Mouse (Mus musculus): Measurements from ENCODE around the gene Cenpn. TPM values are rescaled to one million over a fixed set of nuclear protein-coding genes. Genes with fewer than 3 reads are reported as not detected.

Cenpn gene
- 24.5 and 24.7 TPM in 2 replicates for polyA plus RNA-seq (2016; fragmentation: Nextera tagmentation; extraction: Ambion mirVana)

DNA sequence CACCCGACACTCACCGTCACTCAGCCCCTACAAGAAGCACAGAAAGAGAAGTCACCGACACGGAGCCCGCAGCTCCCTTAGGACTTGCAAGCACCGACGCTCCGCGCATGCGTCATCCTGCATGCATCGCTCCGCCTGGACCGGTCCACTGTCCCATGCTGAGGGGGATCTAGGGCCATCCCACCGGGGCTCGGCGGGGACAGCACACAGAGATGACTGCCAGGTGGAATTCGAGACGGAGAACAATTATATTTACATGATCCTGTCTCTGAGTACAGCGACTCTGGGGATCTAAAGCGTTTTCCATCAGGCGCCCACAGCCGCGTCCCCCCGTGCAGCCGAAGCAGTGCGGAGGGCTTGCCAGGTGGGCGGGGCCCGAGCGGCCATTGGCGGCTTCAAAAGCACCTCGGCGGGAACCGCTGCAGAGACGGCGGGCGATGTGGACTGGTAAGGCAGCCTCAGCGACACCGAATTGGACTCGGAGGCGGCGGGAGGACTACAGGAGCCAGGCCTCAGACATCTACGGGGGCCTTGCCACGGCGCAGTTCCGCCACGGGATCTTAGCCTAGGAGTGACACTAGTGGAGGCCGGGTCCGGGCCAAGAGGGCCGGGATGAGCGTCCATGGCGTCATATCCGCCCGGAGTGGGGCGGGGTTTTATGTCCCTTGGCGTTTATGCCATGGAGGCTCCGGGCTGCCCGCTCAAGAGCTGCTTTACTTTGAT is at the start of gene Cenpn, which contains the start of gene Cmc2:
Gene Cenpn (plus strand): TSS at position 394 of the 723 bp plus-strand sequence.
Gene Cmc2 (minus strand): TSS at position 119 of the 723 bp plus-strand sequence.
- under 1% methylated on average over 57 of the region's 57 CpGs for WGBS
- peaks cover 6% of the 10 kb centered on the region; the same call in 1 of the 2 replicates for H3K36me3 ChIP-seq
- no peaks in the 10 kb centered on the region for H3K9me3 ChIP-seq
- peaks cover 10% of the 10 kb centered on the region for H3K4me1 ChIP-seq
- peak; percentile 97 for ATAC-seq (ENCODE audit: low FRiP score, low read depth)
- peak within 1 kb of the TSS; percentile 71 for H3K4me3 ChIP-seq
- H3K4me2 ChIP-seq (replicated peaks), result peak within 1 kb of the TSS; percentile 79
- H3K9ac ChIP-seq, result peak within 1 kb of the TSS; percentile 55
- H3K27me3 ChIP-seq (replicated peaks), result no peaks in the 10 kb centered on the region
- no peak within 1 kb of the TSS for H3K27ac ChIP-seq

DNA sequence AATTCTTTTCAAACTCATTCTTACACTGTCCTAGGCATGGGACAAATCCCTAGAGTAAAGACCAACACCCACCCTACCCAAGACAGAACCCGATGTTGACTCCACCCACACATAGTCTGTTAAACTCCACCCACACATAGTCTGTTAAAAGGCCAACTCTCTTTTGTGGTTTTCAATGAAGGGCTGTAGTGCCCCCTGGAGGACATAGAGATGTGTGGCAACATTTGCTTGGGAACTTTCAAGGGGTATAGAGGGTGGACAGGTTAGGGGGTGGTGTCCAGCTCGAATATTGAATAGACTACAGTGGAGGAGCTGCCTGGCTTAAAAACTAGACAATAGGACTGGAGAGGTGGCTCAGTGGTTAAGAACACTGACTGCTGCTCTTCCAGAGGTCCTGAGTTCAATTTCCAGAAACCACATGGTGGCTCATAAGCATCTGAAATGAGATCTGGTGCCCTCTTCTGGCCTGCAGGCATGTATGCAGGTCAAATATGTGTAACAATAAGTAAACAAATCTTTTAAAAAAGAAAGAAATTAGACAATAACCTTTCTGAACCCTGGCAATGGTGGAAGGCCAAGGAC is 48.7 kb upstream of the Cenpn start:
- H3K4me1 ChIP-seq, result no peaks in the 10 kb centered on the region
- H3K36me3 ChIP-seq, result no peaks in the 10 kb centered on the region
- H3K9ac ChIP-seq, result no peak overlapping the region
- no peak overlapping the region for H3K27ac ChIP-seq
- no peak for ATAC-seq (ENCODE audit: low FRiP score, low read depth)
- 83% methylated on average over 2 of the region's 2 CpGs for WGBS
- H3K27me3 ChIP-seq (replicated peaks), result no peaks in the 10 kb centered on the region
- H3K4me3 ChIP-seq, result no peak overlapping the region
- no peak overlapping the region for H3K4me2 ChIP-seq (replicated peaks)
- no peaks in the 10 kb centered on the region for H3K9me3 ChIP-seq

DNA sequence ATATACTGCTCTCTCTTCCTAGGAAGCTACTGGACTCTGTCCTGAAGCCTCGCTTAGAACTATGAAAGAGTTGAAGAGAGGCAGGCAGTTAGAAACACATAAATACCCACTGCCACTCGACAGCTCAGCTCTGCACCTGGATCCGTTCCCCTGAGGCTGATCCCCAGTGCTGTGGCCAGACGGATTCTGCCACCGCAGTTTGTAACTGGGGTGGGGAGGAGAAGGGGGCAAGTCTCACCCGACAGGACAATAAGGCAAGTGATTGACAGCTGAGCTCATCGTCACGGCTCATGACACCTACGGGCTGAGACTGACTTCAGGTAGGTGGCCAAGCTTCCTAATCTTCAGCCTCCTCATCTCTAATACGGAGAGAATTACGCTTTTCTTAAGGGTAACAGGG is 47.9 kb upstream of the Cenpn start:
- Histone ChIP-seq H3K27ac (no peak overlapping the region), H3K36me3 (no peaks in the 10 kb centered on the region), H3K4me2 (replicated peaks) (no peak overlapping the region), H3K9ac (no peak overlapping the region), H3K4me3 (no peak overlapping the region), H3K27me3 (replicated peaks) (no peaks in the 10 kb centered on the region), H3K9me3 (no peaks in the 10 kb centered on the region), H3K4me1 (no peaks in the 10 kb centered on the region)
- 74% methylated on average over 11 of the region's 11 CpGs for WGBS
- ATAC-seq (ENCODE audit: low FRiP score, low read depth), result no peak

DNA sequence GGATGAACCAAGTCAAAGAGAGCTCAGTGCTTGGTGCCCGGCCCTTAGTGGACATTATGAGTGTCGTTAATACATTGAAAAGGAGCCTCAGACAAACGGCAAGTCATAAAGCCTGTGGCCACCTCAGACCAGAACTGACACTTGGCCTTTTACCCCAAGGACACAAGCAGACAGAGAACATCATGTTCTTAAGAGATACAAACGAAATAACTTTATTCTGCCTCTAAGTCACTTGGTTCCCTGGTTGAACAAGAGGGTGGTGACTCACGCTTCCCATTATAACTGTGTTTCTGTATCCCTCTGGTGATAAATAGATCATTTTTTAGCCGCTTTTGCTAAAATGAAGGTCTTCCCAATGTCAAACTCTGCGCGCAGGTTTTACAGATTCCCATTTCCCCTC is 47.5 kb upstream of the Cenpn start:
- H3K36me3 ChIP-seq, result no peaks in the 10 kb centered on the region
- H3K4me2 ChIP-seq (replicated peaks), result no peak overlapping the region
- H3K9me3 ChIP-seq, result no peaks in the 10 kb centered on the region
- no peak overlapping the region for H3K9ac ChIP-seq
- whole genome bisulfite sequencing, result 73% methylated on average over 8 of the region's 8 CpGs
- no peak overlapping the region for H3K4me3 ChIP-seq
- no peak overlapping the region for H3K27ac ChIP-seq
- H3K27me3 ChIP-seq (replicated peaks), result no peaks in the 10 kb centered on the region
- no peaks in the 10 kb centered on the region for H3K4me1 ChIP-seq
- ATAC-seq (ENCODE audit: low FRiP score, low read depth), result no peak

DNA sequence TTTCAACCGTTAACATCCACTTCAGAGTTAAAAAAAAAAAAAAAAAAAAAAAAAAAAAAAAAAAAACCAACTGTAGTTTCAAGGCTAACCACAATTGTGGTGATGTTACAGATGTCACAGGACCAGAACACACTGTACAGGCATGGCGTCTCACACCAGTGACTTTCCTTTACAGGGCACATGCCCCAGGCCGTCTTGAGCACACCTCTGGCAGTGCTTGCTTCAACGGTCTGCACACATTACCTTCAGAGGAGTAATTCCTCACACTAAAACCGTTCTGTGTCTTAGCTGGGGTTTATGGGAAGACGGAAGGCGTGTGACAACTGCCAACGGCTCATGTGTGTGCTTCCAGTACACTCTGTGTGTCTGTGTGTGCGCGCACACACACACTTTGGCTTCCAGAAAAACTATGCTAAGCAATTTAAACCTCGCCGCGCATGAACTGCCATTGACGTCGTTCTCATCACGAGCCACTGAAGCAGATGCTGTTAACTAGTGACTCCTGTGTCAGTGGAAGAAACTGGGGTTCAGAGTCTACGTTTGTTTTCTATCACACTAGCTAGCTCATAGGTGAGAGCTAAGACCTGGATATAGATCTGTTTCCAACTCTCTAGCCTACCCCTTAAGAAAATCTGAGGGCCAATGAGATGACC is 45.6 kb upstream of the Cenpn start:
- H3K4me2 ChIP-seq (replicated peaks), result no peak overlapping the region
- no peaks in the 10 kb centered on the region for H3K27me3 ChIP-seq (replicated peaks)
- no peak overlapping the region for H3K27ac ChIP-seq
- H3K9me3 ChIP-seq, result no peaks in the 10 kb centered on the region
- H3K9ac ChIP-seq, result no peak overlapping the region
- H3K4me1 ChIP-seq, result no peaks in the 10 kb centered on the region
- H3K36me3 ChIP-seq, result no peaks in the 10 kb centered on the region
- WGBS, result 87% methylated on average over 17 of the region's 17 CpGs
- no peak overlapping the region for H3K4me3 ChIP-seq
- ATAC-seq (ENCODE audit: low FRiP score, low read depth), result no peak

DNA sequence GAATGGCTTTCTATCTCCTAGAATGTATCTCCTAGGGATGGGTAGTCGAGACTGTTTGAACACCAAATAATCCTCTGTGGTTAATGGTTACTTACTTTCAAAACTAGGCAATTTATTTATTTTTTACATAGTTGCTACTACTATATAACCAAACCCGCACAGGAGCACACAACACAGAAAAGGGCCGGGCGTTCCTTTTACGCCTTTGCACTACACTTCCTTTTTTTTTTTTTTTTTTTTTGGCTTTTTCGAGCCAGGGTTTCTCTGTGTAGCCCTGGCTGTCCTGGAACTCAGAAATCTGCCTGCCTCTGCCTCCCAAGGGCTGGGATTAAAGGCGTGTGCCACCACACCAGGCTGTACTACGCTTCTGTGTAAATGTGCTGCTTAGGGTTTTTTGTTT is 40.1 kb upstream of the Cenpn start:
- Histone ChIP-seq H3K27me3 (replicated peaks) (no peaks in the 10 kb centered on the region), H3K4me2 (replicated peaks) (no peak overlapping the region), H3K4me3 (no peak overlapping the region), H3K9ac (no peak overlapping the region), H3K4me1 (no peaks in the 10 kb centered on the region), H3K27ac (no peak overlapping the region), H3K9me3 (peaks cover 11% of the 10 kb centered on the region; the same call in 1 of the 2 replicates), H3K36me3 (peaks cover 2% of the 10 kb centered on the region; the same call in 1 of the 2 replicates)
- no peak for ATAC-seq (ENCODE audit: low FRiP score, low read depth)
- WGBS, result 95% methylated on average over 8 of the region's 8 CpGs

DNA sequence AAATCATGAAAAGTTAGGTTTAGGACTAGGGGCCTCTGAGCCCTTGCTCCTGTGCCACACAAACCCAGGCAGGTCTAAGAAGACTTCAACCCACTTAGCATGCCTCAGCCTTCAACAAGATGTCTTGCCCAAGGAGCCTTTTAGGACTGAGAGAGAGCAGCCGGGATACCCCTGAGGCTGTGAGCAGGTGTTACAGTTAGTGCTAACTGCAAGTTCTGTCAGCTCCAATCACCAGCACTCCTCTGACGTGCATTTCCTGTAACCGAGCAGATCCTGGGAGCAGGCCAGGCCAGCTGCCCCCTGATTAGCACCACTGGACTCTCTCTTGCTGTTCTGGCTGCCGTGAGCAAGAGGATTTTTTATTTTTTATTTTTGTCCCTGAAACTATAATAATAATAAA is 33.7 kb upstream of the Cenpn start:
- Histone ChIP-seq H3K9me3 (peaks cover 11% of the 10 kb centered on the region; the same call in 1 of the 2 replicates), H3K9ac (no peak overlapping the region), H3K4me1 (no peaks in the 10 kb centered on the region), H3K36me3 (peaks cover 26% of the 10 kb centered on the region), H3K4me2 (replicated peaks) (no peak overlapping the region), H3K27me3 (replicated peaks) (no peaks in the 10 kb centered on the region), H3K4me3 (no peak overlapping the region), H3K27ac (no peak overlapping the region)
- 86% methylated on average over 4 of the region's 4 CpGs for WGBS
- ATAC-seq (ENCODE audit: low FRiP score, low read depth), result no peak

DNA sequence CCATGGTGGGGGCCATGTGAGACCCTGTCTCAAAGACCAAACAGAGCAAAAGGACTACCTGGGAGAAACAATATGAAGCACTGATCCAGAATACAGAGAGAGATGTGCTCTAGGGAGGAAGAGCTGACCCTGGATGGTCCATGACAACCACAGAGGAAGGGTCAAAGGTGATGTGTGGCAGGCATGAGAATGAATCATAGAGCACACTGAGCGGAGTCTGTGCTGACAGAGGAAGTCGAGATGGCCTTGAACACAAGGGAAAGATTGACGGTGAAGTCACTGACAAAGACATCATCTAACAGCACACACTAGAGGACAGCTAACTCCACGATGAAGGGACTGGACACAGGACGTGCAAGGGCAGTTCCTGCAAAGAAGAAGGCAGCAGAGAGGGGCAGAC is 30.1 kb upstream of the Cenpn start:
- Histone ChIP-seq H3K36me3 (peaks cover 32% of the 10 kb centered on the region), H3K9me3 (no peaks in the 10 kb centered on the region), H3K4me1 (no peaks in the 10 kb centered on the region), H3K9ac (no peak overlapping the region), H3K27me3 (replicated peaks) (no peaks in the 10 kb centered on the region), H3K27ac (no peak overlapping the region), H3K4me2 (replicated peaks) (no peak overlapping the region), H3K4me3 (no peak overlapping the region)
- ATAC-seq (ENCODE audit: low FRiP score, low read depth), result no peak
- WGBS, result 86% methylated on average over 5 of the region's 5 CpGs

DNA sequence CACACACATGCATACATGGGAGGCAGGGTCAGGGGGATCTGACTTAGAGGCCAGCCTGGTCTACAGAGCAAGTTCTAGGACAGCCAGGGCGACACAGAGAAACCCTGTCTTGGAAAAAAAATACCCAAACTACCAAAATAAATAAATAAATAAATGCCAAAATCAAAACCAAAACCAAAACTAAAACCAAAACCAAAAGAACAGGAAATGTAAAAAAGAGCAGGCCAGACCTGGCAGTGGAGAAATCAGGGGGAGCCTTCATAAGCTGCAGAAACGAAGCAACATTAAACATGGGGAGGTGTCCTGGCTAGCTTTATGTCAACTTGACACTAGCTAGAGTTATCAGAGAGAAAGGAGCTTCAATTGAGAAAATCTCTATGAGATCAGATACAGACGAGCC is 29.4 kb upstream of the Cenpn start:
- 91% methylated on average over 3 of the region's 3 CpGs for WGBS
- Histone ChIP-seq H3K27me3 (replicated peaks) (no peaks in the 10 kb centered on the region), H3K9me3 (no peaks in the 10 kb centered on the region), H3K27ac (no peak overlapping the region), H3K4me1 (no peaks in the 10 kb centered on the region), H3K36me3 (peaks cover 27% of the 10 kb centered on the region), H3K9ac (no peak overlapping the region), H3K4me3 (no peak overlapping the region), H3K4me2 (replicated peaks) (no peak overlapping the region)
- ATAC-seq (ENCODE audit: low FRiP score, low read depth), result no peak

DNA sequence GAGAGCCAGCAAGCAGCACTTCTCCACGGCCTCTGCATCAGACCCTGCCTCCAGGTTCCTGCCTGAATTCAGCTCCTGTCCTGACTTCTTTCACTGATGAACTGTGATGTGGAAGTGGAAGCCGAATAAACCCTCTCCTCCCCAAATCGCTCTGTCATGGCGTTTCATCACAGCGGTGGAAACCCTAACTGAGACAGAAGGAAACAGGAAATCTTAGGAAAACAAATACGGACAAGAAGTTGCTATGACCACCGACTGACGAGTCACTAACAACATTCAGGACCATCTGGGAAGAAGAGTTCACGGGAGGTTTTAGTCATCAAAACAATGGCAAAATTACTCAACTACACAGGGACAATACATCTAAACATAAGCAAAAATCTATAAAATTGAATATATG is 28.9 kb upstream of the Cenpn start:
- Histone ChIP-seq H3K9ac (no peak overlapping the region), H3K27ac (no peak overlapping the region), H3K4me3 (no peak overlapping the region), H3K9me3 (no peaks in the 10 kb centered on the region), H3K4me2 (replicated peaks) (no peak overlapping the region), H3K36me3 (peaks cover 22% of the 10 kb centered on the region; the same call in 1 of the 2 replicates), H3K4me1 (no peaks in the 10 kb centered on the region), H3K27me3 (replicated peaks) (no peaks in the 10 kb centered on the region)
- 89% methylated on average over 9 of the region's 9 CpGs for WGBS
- ATAC-seq (ENCODE audit: low FRiP score, low read depth), result no peak

DNA sequence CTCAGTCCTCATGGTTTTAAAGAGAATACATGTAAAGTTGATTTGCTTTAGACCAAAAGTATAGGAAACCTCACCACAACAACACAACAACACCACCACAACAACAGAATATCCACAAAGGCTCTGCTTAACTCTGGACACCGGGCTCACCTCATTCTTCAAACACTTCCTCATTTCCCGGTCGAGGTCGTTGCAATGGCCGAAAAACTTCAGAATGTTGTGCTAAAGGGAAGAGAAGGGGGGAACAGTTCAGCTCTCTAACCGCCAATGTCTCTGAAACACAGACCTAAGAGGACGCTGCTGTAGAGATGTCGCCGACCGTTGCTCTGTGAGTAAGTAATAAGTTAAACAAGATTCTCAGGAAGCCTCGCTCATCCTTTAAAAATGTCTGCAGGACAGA is 27.6 kb upstream of the Cenpn start:
- ATAC-seq (ENCODE audit: low FRiP score, low read depth), result no peak
- WGBS, result 94% methylated on average over 11 of the region's 11 CpGs
- no peaks in the 10 kb centered on the region for H3K27me3 ChIP-seq (replicated peaks)

DNA sequence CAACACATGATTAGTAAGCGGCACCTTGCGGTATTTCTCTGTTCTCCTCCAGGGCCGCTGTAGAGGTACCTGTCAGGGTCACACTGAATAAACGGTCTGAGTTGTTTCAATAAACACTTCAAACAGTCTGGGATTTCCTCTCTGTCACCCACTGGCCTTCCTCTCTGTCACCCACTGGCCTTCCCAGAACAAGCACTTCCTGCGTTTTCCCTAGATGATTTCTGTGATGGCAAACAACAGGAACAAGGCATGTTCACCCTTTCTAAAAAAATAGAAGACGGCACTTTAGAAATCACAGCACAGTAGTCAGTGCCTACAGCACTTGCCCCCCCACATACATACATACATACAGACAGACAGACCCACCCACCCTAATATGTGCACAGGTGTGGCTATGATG is 26.0 kb upstream of the Cenpn start:
- ATAC-seq (ENCODE audit: low FRiP score, low read depth), result no peak
- Histone ChIP-seq H3K9ac (no peak overlapping the region), H3K9me3 (no peaks in the 10 kb centered on the region), H3K4me3 (no peak overlapping the region), H3K27ac (no peak overlapping the region), H3K36me3 (peaks cover 9% of the 10 kb centered on the region; the same call in 1 of the 2 replicates), H3K4me2 (replicated peaks) (no peak overlapping the region), H3K27me3 (replicated peaks) (no peaks in the 10 kb centered on the region), H3K4me1 (no peaks in the 10 kb centered on the region)
- WGBS, result 89% methylated on average over 6 of the region's 6 CpGs

More for the DNA sequence above, 27.6 kb upstream of the Cenpn start:
- H3K4me1 ChIP-seq, result no peaks in the 10 kb centered on the region
- H3K9ac ChIP-seq, result no peak overlapping the region
- no peak overlapping the region for H3K4me2 ChIP-seq (replicated peaks)
- H3K27ac ChIP-seq, result no peak overlapping the region
- no peaks in the 10 kb centered on the region for H3K9me3 ChIP-seq
- peaks cover 16% of the 10 kb centered on the region; the same call in 1 of the 2 replicates for H3K36me3 ChIP-seq
- no peak overlapping the region for H3K4me3 ChIP-seq

All from neural tube, embryonic 12.5 days (tissue).